In genomic region chr13:63245812-63246211, GRCm38 (mm10) we compare ENCODE assay signal across 11 mouse cellular contexts.
DNase-seq lines count a peak whose midpoint lies in the region; ATAC-seq and TF ChIP-seq lines count a peak whose summit lies in the region.
"Had no signal": no experiment of that assay in that cellular context is flagged by ENCODE, and none has a peak within 500 bp of the region (broad histone marks: within the 10 kb centered on the region; RNA-seq: fewer than 3 reads in every experiment).

No protein-coding gene starts in this region.

- H3K4me3 ChIP-seq in layer of hippocampus, adult 2 months, result no peak overlapping the region
- no peak overlapping the region for H3K4me3 ChIP-seq in forebrain, embryonic 14.5 days (ENCODE audit: low read depth, low read length)
- no peak overlapping the region for H3K4me3 ChIP-seq in stomach, embryonic 15.5 days (replicated peaks)
- H3K4me3 ChIP-seq: hindbrain, embryonic 10.5 days; neural tube, embryonic 15.5 days had no signal

- ATAC-seq in forebrain, embryonic 14.5 days, result peak; percentile 62; the same call in 1 of the 2 replicates
- no peak for ATAC-seq in stomach, embryonic 15.5 days (ENCODE audit: insufficient read depth, low FRiP score, low read depth)

- 30% methylated on average over 4 of the region's 4 CpGs for WGBS in forebrain, embryonic 14.5 days
- WGBS in stomach, embryonic 15.5 days, result 67% methylated on average over 4 of the region's 4 CpGs

- DNase-seq in cerebellum, adult 9-10 months, result peak; percentile 31
- DNase-seq in cerebellum, postnatal 10 days, result no peak
- no peak for DNase-seq in layer of hippocampus, adult 2 months (ENCODE audit: low spot score in 2 of 2)
- no peak for DNase-seq in layer of hippocampus, adult 11-12 months (ENCODE audit: low spot score)
- peak; percentile 59 for DNase-seq in forebrain, embryonic 14.5 days (ENCODE audit: low spot score)
- DNase-seq in retina, postnatal 1 day, result no peak
- DNase-seq in liver, result no peak

- H3K4me1 ChIP-seq in forebrain, embryonic 14.5 days (ENCODE audit: control insufficient read depth, insufficient read depth, low read length), result peaks cover 18% of the 10 kb centered on the region
- H3K4me1 ChIP-seq in stomach, embryonic 15.5 days, result peaks cover 31% of the 10 kb centered on the region

- H3K9ac ChIP-seq in forebrain, embryonic 14.5 days (ENCODE audit: low read length), result no peak overlapping the region
- H3K9ac ChIP-seq in stomach, embryonic 15.5 days, result no peak overlapping the region
- H3K9ac ChIP-seq: neural tube, embryonic 15.5 days had no signal

- TF ChIP-seq CTCF in layer of hippocampus, adult 2 months (conservative IDR thresholded peaks at IDR 0.05), result no peak

- H3K36me3 ChIP-seq in forebrain, embryonic 14.5 days (ENCODE audit: control insufficient read depth, insufficient read depth, low read length), result no peaks in the 10 kb centered on the region
- H3K36me3 ChIP-seq in stomach, embryonic 15.5 days, result 0 out of 2 replicates have a peak, but pooled peaks cover 4% of the 10 kb centered on the region
- H3K36me3 ChIP-seq: hindbrain, embryonic 10.5 days; neural tube, embryonic 15.5 days had no signal

- H3K4me2 ChIP-seq in forebrain, embryonic 14.5 days (ENCODE audit: low read length), result no peak overlapping the region
- peak overlapping the region; percentile 14; the same call in 1 of the 2 replicates for H3K4me2 ChIP-seq in stomach, embryonic 15.5 days
- H3K4me2 ChIP-seq: liver, embryonic 11.5 days had no signal

- no peaks in the 10 kb centered on the region for H3K9me3 ChIP-seq in forebrain, embryonic 14.5 days (replicated peaks; ENCODE audit: control insufficient read depth, low read length)
- no peaks in the 10 kb centered on the region for H3K9me3 ChIP-seq in stomach, embryonic 15.5 days
- H3K9me3 ChIP-seq: hindbrain, embryonic 10.5 days; neural tube, embryonic 15.5 days had no signal

- H3K27ac ChIP-seq in layer of hippocampus, adult 2 months, result peak overlapping the region; percentile 59; the same call in 1 of the 2 replicates
- 0 out of 2 replicates have a peak overlapping the region, but pooled peaks have one; percentile 9 for H3K27ac ChIP-seq in forebrain, embryonic 14.5 days (ENCODE audit: low read depth, low read length)
- H3K27ac ChIP-seq in stomach, embryonic 15.5 days, result peak overlapping the region; percentile 65; the same call in 1 of the 2 replicates
- H3K27ac ChIP-seq: hindbrain, embryonic 10.5 days; neural tube, embryonic 15.5 days had no signal

- H3K27me3 ChIP-seq in forebrain, embryonic 14.5 days (replicated peaks; ENCODE audit: control insufficient read depth, insufficient read depth, low read length), result no peaks in the 10 kb centered on the region
- H3K27me3 ChIP-seq in stomach, embryonic 15.5 days (replicated peaks), result no peaks in the 10 kb centered on the region
- H3K27me3 ChIP-seq: neural tube, embryonic 15.5 days had no signal

Comparison
In these comparisons a context has a peak if more than half of its experiments do, and no peak if none do; other contexts are left out.
1. DNase-seq: peak in cerebellum, adult 9-10 months (single experiment) and forebrain, embryonic 14.5 days (single experiment); none in cerebellum, postnatal 10 days (0 of 2), layer of hippocampus, adult 2 months (0 of 2), layer of hippocampus, adult 11-12 months (single experiment), retina, postnatal 1 day (single experiment) and liver (single experiment).
2. H3K27ac ChIP-seq: peak in every context shown above with its lines; median percentile 65 in stomach, embryonic 15.5 days; 59 in layer of hippocampus, adult 2 months; 9 in forebrain, embryonic 14.5 days.